In the genomic region with DNA sequence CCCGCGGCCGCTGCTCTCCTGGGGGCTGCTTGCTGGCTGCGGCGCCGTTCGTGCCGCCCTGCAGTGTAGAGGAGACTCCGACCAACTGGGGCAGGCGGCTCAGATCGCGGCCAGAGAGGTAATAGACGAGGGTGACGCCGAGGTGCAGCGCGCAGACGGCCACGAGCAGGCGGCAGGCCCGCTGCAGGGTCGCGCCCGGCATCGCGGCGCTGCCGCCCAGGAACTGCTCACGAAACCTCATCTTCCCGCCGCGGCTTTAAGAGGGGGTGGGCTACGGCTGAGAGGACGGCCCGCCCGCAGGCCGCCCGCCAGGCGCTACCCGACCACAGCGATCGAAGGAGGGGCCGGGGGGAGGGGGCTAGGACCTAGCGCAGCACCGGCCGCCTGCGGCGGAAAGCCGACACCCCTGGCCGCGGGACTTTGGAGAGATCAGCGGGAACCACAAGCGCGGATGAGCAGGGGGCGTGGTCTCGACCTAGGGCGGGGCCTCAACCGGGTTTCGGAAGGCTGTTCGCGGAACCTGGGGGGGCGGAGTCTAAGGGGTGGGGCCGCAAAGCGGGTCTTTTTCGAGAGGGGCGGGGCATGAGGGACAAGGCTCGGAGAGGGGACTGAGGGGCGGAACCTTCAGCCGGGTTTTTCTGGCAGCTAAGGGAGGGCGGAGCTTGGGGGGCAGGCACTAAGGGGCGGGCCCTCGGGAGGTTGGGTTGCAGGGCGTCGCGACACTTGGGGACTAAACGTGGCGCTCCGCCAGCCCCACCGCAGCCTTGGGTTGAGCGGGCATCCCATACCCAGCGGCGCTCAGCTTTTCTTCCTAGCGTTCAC, we compare ENCODE assay signal across 8 mouse cellular contexts. TPM values are rescaled to one million over a fixed set of nuclear protein-coding genes. Genes with fewer than 3 reads are reported as not detected.
A peak's percentile ranks its signal among the peaks of the same experiment; 100 is the strongest.
DNase-seq lines count a peak whose midpoint lies in the region; ATAC-seq lines count a peak whose summit lies in the region.

TSS of gene B4galt1 (minus strand) at position 441 of the 822 bp plus-strand sequence.

- peak within 1 kb of the TSS; percentile 90 for H3K27ac ChIP-seq in hindbrain, embryonic 13.5 days

- H3K9me3 ChIP-seq in hindbrain, embryonic 13.5 days, result no peaks in the 10 kb centered on the region

- DNase-seq in NIH3T3 (ENCODE audit: low read depth), result peak; percentile 99
- DNase-seq in cerebellum, postnatal 10 days, result peak; percentile 99
- DNase-seq in frontal cortex, postnatal 14 days (ENCODE audit: low spot score in 2 of 2), result peak; percentile 89 to 91
- DNase-seq in layer of hippocampus, postnatal 25 days (ENCODE audit: extremely low spot score in 1 of 2, low spot score in 1 of 2), result peak; percentile 86 to 87
- DNase-seq in lung, postnatal 25 days (ENCODE audit: low spot score), result peak; percentile 99
- DNase-seq in retina, embryonic 14.5 days (ENCODE audit: low spot score), result peak; percentile 99
- DNase-seq in thymus, postnatal 4 days, result peak; percentile 100

- no peaks in the 10 kb centered on the region for H3K36me3 ChIP-seq in hindbrain, embryonic 13.5 days

- ATAC-seq in hindbrain, embryonic 13.5 days (ENCODE audit: low FRiP score), result peak; percentile 95

- H3K9ac ChIP-seq in hindbrain, embryonic 13.5 days, result peak within 1 kb of the TSS; percentile 89

- H3K4me3 ChIP-seq in hindbrain, embryonic 13.5 days, result peak within 1 kb of the TSS; percentile 73

- H3K4me1 ChIP-seq in hindbrain, embryonic 13.5 days (replicated peaks), result peaks cover 43% of the 10 kb centered on the region

- H3K27me3 ChIP-seq in hindbrain, embryonic 13.5 days, result no peaks in the 10 kb centered on the region

- WGBS in hindbrain, embryonic 13.5 days, result under 1% methylated on average over 81 of the region's 83 CpGs

- H3K4me2 ChIP-seq in hindbrain, embryonic 13.5 days, result peak within 1 kb of the TSS; percentile 81

RNA-seq across cellular contexts. Expression of gene B4galt1, which starts in this region (rescaled TPM):
- 9.0 and 9.6 TPM in 2 replicates for polyA plus RNA-seq in hindbrain, embryonic 13.5 days (2015; fragmentation: Nextera tagmentation; extraction: Ambion mirVana)
- total RNA-seq in layer of hippocampus, postnatal 25 days (2021), result 1 to 10 TPM; 6.7 to 8.3 TPM

Comparison
In these comparisons a context has a peak if more than half of its experiments do, and no peak if none do; other contexts are left out.
1. Peak in every context shown above with its lines: DNase-seq, ATAC-seq, H3K4me3 ChIP-seq and H3K27ac ChIP-seq.